Mouse (Mus musculus): ENCODE data around the gene Nedd9.
"Not testable (repeated sequence)": the region's sequence is repeated elsewhere in the genome, so short reads cannot be mapped to it uniquely, and the experiment has no call there.

Gene Nedd9

DNA sequence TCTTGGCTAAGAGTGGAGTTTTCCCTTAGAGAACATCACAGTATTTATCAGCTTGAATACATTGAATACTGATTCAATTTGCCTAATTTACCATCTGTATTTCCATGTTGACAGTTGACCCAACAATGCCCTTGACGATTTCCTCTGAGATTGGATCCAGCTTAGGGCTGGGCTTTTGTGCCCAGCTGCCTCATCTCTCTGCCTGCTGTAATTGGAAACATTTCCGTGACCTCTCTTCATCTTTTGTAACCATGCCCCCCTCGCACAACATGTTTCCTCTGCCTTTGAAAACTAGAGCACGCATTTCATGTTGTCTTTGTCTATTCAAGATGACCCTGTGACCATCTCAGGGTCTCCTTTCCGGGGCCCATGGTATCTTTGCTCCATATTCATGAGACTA, 188.2 kb downstream of the Nedd9 start:
- no peak for DNase-seq (ENCODE audit: low spot score in 2 of 2)

DNA sequence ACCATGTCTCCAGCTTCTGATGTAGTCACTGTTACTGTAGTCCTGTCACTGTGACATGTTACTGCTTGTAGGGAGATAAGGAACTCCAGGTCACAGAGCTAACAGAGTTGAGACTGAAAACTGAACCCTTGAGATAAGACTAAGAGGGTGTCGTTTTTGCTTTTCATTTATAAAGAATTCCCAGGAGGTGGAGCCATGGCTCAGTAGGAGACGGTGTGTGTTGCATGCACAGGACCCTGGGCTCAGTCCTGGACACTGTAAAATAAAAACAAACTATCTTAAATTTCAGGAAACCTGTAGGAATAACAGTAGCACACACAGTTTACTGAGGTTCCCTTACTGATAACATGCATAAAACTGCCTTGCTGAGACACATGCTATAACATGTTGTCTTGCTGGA, 188.6 kb downstream of the Nedd9 start:
- no peak for DNase-seq (ENCODE audit: low spot score in 2 of 2)

DNA sequence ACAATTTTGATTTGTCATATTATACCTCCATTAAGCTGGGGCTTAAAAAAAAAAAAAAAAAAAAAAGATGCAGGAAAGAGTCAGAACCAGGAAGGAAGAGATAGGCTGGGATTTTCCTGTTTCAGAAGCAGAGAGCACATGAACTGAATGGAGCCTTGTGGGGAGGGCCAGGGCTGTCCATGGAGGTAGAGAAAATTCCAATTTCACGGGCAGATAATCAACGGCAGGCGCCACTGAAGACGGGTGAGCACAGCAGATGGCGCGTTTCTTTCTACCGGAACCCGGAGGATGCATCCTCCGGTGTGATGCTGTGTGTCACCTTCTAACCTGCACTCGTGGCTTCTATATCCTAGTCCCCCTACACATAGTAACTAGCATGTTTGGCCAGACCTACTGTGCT, 190.8 kb downstream of the Nedd9 start:
- DNase-seq (ENCODE audit: low spot score in 2 of 2), result no peak

DNA sequence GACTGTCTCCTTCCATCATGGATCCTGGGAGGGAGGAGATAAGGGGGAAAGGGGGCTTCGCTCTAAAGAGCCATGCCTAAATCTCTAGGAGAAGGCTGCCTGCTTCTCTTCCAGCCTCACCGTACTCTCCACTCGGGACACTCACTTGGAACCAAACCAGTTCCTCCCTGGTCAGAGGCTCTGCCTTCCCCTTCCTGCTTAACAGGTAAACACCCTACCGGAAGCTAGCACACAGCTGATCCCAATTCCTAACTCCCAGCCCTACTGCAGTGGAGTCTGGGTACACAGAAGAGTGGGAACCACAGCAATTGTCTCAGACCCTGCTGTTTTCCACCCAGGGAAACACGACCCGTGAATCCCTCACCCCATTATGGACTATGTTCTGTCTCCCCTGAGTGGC, 191.3 kb downstream of the Nedd9 start:
- no peak for DNase-seq (ENCODE audit: low spot score in 2 of 2)

DNA sequence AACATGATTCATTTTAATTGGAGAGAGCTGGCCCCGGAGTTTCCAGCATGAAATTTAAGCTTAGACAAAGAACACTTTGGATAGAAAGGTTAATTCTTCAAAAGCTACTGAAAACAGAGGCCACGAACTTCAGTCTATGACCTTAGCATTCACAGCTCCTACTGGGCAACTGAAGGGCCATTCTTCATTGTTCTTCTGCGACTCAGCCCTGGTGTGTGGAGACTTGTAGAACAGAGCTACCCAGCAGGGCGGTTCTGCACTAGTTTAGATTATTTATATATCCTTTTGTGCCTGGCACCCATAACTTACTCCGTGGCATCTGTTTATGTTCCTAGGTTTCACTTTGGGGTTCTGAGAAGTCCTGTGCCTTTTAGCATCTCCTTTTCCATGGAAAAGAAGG, 193.6 kb downstream of the Nedd9 start:
- no peak for DNase-seq (ENCODE audit: low spot score in 2 of 2)

DNA sequence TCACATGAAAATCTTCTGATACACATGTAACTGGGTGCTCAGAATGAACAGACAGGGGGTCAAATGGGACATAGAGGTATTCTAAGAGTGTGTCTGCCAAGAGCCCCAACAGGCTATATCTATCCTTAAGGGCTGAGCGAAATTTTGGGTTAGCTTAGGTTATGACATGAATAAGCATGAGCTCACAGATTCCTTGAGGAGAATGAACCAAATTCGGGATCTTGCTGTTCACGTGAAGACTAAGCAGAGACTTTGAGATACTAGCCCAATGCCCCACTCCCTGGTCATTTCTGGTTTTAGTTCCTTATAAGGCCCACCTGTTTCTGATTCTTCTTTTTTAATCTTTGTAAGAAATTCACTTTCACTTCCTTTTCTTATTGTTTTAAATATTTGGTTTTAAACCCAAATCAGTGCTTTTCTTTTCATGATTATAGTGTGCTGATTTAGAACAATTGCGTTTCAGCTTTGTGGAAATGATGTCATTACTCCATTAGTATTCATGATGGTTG, 195.6 kb downstream of the Nedd9 start:
- DNase-seq (ENCODE audit: low spot score in 2 of 2), result no peak

DNA sequence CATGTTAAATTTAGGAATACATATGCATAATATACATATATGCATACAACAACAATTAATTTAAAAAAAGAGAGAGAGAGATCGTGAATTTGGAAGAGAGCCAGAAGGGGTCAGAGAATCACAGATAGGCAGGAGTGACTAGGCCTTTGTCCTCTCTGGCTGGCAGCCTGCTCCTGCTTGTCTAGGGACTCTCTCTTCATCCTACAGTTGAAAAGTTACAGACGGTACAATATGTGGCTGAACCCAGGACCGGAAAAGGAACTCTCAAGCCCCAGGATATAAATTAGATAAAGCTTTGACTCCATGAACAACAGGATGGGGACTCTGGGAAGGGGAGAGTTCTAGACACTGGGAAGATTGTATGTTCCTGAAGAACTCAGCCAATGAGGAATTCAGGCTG, 200.9 kb downstream of the Nedd9 start:
- DNase-seq (ENCODE audit: low spot score in 2 of 2), result no peak

DNA sequence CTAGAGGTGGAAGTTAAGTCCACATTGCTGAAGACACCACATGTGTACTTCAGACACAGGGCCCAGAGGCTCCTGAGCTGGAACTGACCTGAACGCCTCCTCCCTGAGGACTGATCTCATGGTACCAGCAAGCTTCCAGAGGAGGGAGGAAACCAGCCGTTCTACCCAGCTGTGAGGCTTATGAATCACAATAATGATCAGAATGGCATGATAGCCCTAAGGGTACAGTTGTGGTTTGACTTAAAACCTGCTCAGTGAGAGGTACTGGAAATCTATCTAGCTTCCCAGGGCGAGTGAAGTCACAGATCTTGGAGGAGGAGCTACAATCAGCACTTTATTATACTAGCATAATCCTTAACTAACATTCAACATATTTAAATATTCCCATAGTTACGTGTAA, 201.7 kb downstream of the Nedd9 start:
- DNase-seq (ENCODE audit: low spot score in 2 of 2), result no peak

DNA sequence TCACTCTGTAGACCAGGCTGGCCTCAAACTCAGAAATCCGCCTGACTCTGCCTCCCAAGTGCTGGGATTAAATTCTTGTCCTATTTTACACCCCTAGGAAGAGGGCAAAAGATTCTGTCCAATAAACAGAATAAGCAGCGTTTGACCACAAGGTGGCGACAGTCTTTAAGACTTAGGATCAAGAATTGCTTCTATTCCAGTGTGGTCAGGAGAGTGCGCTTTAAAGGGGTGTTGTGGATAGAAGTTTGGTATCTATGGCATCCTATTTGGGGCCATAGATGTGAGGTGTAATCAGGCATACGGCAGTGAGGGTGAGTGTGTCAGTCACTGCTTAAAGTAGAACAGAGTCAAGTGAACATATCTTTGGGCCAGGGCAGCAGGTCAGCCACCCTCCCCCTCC, 203.9 kb downstream of the Nedd9 start:
- DNase-seq (ENCODE audit: low spot score in 2 of 2), result peak; percentile 11 to 59

DNA sequence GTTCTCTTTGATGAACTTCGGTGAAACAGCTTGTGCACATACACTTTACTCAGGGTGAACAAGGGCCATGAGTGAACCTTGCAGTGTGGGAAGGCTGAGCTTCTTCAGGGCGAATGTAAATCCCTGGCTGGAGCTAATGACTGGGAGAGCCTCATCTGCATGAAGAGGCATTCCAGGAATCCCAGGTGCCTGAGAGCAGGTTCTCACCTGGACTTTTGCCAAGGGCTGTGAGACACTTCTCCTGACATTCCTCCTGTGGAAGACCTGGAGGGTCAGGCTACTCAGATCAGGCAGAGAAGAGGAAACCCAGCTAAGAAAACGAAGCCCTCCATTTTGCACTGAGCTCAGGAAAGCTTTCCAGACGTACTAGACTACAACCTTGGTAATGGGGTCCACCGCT, 206.5 kb downstream of the Nedd9 start:
- no peak for DNase-seq (ENCODE audit: low spot score in 2 of 2)

DNA sequence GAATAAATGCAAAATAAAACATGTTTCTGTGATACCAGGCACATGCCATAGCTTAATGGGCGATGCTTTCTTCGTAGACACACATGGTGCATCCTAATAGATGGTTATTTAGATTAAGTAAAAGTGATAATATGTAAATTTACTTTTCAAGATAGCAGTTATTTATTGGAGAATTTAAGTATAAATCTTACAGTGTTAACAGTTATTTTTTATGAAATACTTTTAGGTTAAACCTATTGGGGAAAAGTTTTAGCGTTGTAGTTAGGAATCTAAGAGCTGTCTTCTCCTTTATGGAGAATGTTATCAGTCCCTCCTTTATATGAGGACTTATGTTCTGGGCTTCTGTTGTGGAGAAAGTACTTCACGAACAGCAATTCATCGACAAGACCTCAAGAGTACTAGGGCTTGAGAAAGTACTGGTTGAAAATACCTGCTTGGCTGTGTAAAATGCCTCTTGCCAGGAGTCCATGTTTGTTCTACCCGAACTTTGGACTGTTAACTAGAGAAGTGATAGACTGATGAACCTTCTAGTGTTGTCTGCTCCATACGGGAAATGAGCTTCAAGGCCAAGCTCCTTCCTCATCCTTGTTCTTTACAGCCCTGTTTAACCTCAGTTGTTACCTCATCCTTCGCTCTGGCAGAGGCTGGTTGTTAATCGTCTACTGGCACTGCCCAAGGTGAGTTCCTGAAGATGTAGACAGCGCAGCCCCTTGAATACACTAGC, 213.1 kb downstream of the Nedd9 start, which contains the start of gene Gm17364:
TSS of gene Gm17364 (minus strand) at position 51 of the 724 bp plus-strand sequence.
- DNase-seq (ENCODE audit: low spot score in 2 of 2), result no peak

DNA sequence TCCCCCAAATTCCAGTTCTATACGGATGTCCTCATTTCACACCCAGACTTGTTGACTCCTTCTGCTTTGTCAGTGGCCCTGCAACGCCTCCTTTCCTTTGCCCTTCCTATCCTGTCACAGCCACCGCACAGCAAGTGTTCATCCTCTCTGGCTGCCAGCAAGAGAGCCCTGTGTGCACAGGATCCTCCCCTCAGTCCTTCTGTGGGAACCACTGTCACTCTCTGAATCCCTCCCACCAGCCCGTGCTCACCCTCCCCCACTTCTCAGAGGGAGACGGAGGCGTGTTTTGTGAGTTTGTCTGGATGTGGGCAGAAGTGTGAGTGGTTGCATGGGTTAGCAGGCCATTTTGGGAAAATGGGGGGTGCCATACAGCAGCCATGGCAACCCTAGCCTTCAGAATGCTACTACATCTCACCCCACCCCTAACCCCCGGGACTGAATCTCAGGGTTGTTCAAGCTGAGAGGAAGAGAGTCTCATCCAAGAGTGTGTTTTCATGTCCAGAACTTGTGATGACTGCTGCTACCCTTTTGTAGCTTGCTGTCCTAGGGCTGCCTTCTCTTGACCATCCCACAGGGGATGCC, 219.2 kb downstream of the Nedd9 start:
- no peak for DNase-seq (ENCODE audit: low spot score in 2 of 2)

DNA sequence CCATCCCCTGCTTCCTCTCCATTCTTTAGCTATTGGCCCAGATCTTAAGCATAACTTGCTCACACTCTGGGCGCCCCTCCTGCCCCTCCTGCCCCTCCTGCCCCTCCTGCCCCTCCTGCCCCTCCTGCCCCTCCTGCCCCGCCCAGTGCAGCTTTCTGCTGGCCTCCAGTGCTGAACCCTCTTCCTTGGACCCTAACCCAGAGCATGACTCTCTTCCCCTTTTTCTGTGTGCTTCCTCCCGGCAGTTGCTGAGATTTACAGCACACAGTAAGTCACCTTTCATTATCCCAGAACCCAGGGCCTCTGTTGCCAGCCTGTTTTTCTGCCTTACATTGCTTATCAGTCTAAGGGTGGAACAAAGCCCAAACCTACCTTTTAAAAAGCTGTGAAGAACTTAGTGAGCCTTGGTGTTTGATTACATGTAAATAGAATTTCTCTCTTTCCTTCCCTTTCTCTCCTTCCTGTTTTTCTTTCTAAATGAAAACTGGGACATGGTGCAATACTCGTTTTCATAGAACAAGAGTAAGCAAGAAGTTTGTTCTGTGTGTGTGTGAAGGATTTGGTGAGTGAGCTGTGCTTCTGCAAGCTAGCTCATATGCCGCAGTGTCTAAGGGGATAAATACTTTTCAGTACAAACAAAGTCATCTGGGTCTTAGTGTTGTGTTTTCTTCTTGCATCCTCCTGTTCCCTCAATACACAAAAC, 223.7 kb downstream of the Nedd9 start:
- no peak for DNase-seq (ENCODE audit: low spot score in 2 of 2)

DNA sequence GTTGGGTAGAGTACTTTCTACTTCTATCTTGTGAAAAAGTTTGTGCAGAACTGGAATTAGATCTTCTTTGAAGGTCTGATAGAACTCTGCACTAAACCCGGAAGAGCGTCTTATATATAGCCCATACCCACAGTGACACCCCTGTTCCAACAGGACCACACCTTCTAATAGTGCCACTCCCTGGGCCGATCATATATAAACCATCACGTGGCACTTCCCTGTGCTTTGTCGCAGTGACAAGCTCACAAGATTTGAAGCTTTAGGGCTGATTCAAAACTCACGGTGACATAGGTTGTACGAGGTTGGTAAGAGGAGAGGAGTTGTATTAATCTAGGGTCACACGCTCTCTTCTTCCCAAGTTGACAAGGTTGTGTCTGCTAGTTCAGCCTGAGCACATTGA, 225.5 kb downstream of the Nedd9 start:
- DNase-seq (ENCODE audit: low spot score in 2 of 2), result not testable (repeated sequence)

Data from spleen, postnatal 14 days (tissue).